8 mouse cellular contexts compared by ENCODE assay signal in the genomic region with DNA sequence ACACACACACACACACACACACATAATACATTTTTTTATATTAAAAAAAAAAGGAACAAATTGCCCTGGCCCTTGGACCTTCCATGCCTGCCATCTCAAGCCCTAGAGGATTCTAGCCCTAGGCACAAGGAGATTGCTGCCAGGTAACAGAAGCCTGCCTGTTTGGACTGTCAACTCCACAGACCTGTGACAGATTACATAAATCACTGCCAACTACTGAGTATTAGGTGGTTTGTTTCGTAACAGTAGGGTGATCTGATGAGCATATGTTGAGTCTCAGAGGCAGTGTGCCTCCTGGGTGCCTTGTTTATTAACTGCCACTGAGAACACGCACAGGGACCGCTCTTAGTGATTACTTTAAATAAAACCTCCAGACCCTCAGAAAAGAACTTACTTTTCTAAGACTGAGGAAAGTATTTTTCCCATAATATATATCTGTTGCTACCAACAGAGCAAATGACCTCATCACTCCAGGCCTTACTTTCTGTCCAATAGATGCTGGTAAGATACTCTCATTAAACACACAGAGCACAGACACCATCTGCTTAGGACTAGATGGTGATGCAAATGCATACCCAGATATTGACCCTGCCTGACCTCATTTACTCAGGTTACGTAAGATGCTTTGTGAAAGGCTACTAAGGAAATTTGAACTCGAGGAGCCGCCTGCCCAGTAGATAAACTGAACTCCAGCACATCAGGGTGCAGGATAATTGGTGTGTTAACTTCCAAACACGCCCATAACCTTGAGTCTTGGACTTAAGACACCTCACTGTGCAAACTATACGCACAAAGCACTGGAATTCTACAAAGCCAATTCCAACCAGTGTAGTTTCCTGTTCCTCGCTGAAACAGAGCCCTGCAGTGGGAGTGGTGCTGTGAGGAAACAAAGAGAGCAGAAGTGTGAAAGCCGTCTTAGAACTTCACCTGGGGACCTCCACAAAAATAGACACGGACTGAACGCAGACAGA. TPM values are rescaled to one million over a fixed set of nuclear protein-coding genes. Genes with fewer than 3 reads are reported as not detected.
A peak's percentile ranks its signal among the peaks of the same experiment; 100 is the strongest.
DNase-seq lines count a peak whose midpoint lies in the region; ATAC-seq and TF ChIP-seq lines count a peak whose summit lies in the region.
"Had no signal": no experiment of that assay in that cellular context is flagged by ENCODE, and none has a peak within 500 bp of the region (broad histone marks: within the 10 kb centered on the region; RNA-seq: fewer than 3 reads in every experiment).

No protein-coding gene starts in this region.

- no peak overlapping the region for H3K4me3 ChIP-seq in kidney, embryonic 15.5 days (replicated peaks)
- no peak overlapping the region for H3K4me3 ChIP-seq in embryonic facial prominence, embryonic 11.5 days (ENCODE audit: low read depth, low read length)
- H3K4me3 ChIP-seq: embryonic facial prominence, embryonic 12.5 days had no signal

- H3K4me1 ChIP-seq in kidney, embryonic 15.5 days: peaks cover 12% of the 10 kb centered on the region
- no peaks in the 10 kb centered on the region; the same call in 1 of the 2 replicates for H3K4me1 ChIP-seq in embryonic facial prominence, embryonic 11.5 days (ENCODE audit: control insufficient read depth, insufficient read depth, low read length)

- no peak overlapping the region for H3K9ac ChIP-seq in kidney, embryonic 15.5 days
- no peak overlapping the region; the same call in 1 of the 2 replicates for H3K9ac ChIP-seq in embryonic facial prominence, embryonic 11.5 days (replicated peaks; ENCODE audit: low read length)
- H3K9ac ChIP-seq: embryonic facial prominence, embryonic 12.5 days had no signal

- no peak for TF ChIP-seq POLR2A in brain, embryonic 14.5 days (IDR thresholded peaks at IDR 0.05; ENCODE audit: borderline replicate concordance, extremely low read depth, insufficient read depth, insufficient read length, poor library complexity, severe bottlenecking)

- H3K36me3 ChIP-seq in kidney, embryonic 15.5 days: no peaks in the 10 kb centered on the region
- no peaks in the 10 kb centered on the region for H3K36me3 ChIP-seq in embryonic facial prominence, embryonic 11.5 days (replicated peaks; ENCODE audit: control insufficient read depth, insufficient read depth, low read depth, low read length)
- H3K36me3 ChIP-seq: embryonic facial prominence, embryonic 12.5 days had no signal

- H3K27me3 ChIP-seq in kidney, embryonic 15.5 days: no peaks in the 10 kb centered on the region
- H3K27me3 ChIP-seq in embryonic facial prominence, embryonic 11.5 days (ENCODE audit: control insufficient read depth, insufficient read depth, low read length): no peaks in the 10 kb centered on the region
- H3K27me3 ChIP-seq: embryonic facial prominence, embryonic 12.5 days had no signal

- TF ChIP-seq CTCF in brain, embryonic 14.5 days (IDR thresholded peaks at IDR 0.05; ENCODE audit: borderline replicate concordance, extremely low read depth, insufficient read depth, insufficient read length): no peak

- H3K4me2 ChIP-seq in kidney, embryonic 15.5 days: no peak overlapping the region
- H3K4me2 ChIP-seq in embryonic facial prominence, embryonic 11.5 days (ENCODE audit: low read depth, low read length): no peak overlapping the region
- H3K4me2 ChIP-seq: embryonic facial prominence, embryonic 12.5 days had no signal

- H3K27ac ChIP-seq in kidney, embryonic 15.5 days: no peak overlapping the region
- H3K27ac ChIP-seq in embryonic facial prominence, embryonic 11.5 days (replicated peaks; ENCODE audit: low read depth, low read length): no peak overlapping the region
- H3K27ac ChIP-seq: embryonic facial prominence, embryonic 12.5 days had no signal

- ATAC-seq in kidney, embryonic 15.5 days (replicated peaks; ENCODE audit: low FRiP score): peak; percentile 43; the same call in 1 of the 2 replicates
- ATAC-seq in embryonic facial prominence, embryonic 11.5 days (replicated peaks; ENCODE audit: insufficient number of reproducible peaks, low FRiP score, low TSS enrichment, low read depth): peak; percentile 52; the same call in 1 of the 2 replicates

- 47% methylated on average over 12 of the region's 12 CpGs for WGBS in kidney, embryonic 15.5 days
- WGBS in embryonic facial prominence, embryonic 11.5 days: 51% methylated on average over 12 of the region's 12 CpGs

- DNase-seq in kidney, adult 11 months: no peak
- DNase-seq in brain, embryonic 14.5 days (ENCODE audit: low read depth): peak; percentile 66
- DNase-seq in embryonic facial prominence, embryonic 11.5 days (ENCODE audit: low spot score): peak; percentile 47
- DNase-seq in retina, embryonic 14.5 days (ENCODE audit: low spot score): peak; percentile 45
- DNase-seq in left cerebral cortex, postnatal 14 days (ENCODE audit: low spot score in 2 of 2): no peak
- no peak for DNase-seq in left cerebral cortex, adult 18-20 months (ENCODE audit: low spot score in 2 of 2)

- intact Hi-C loops in left cerebral cortex, postnatal 14 days (cut with DNase I): no loop called here

- no peaks in the 10 kb centered on the region for H3K9me3 ChIP-seq in kidney, embryonic 15.5 days (replicated peaks)
- H3K9me3 ChIP-seq in embryonic facial prominence, embryonic 11.5 days (replicated peaks; ENCODE audit: control insufficient read depth, low read length): no peaks in the 10 kb centered on the region
- H3K9me3 ChIP-seq: embryonic facial prominence, embryonic 12.5 days had no signal

RNA-seq across cellular contexts. Expression of a gene that starts 11.9 kb away (rescaled TPM):
- polyA plus RNA-seq in kidney, embryonic 15.5 days (2015; fragmentation: Nextera tagmentation; extraction: Ambion mirVana): 70.2 and 71.2 TPM in 2 replicates
- polyA plus RNA-seq in brain, embryonic 14.5 days (2012; rRNA removed): 11.0 and 11.2 TPM in 2 replicates
- 49.1 and 49.8 TPM in 2 replicates for polyA plus RNA-seq in embryonic facial prominence, embryonic 11.5 days (2014; fragmentation: Nextera tagmentation; extraction: Ambion mirVana)
- 10 to 100 TPM; 10.3 to 13.0 TPM for total RNA-seq in left cerebral cortex, postnatal 14 days (2021)
- total RNA-seq in left cerebral cortex, adult 18-20 months (2021): 10 to 100 TPM; 14.7 TPM

RNA-seq across cellular contexts. Expression of a gene that starts 57.3 kb away (rescaled TPM):
- polyA plus RNA-seq in kidney, embryonic 15.5 days (2015; fragmentation: Nextera tagmentation; extraction: Ambion mirVana): 381 and 397 TPM in 2 replicates
- polyA plus RNA-seq in brain, embryonic 14.5 days (2012; rRNA removed): 311 and 481 TPM in 2 replicates
- 335 and 356 TPM in 2 replicates for polyA plus RNA-seq in embryonic facial prominence, embryonic 11.5 days (2014; fragmentation: Nextera tagmentation; extraction: Ambion mirVana)
- total RNA-seq in left cerebral cortex, postnatal 14 days (2021): 100 to 1,000 TPM; 263 to 314 TPM
- total RNA-seq in left cerebral cortex, adult 18-20 months (2021): 100 to 1,000 TPM; 268 to 300 TPM

Comparison
In these comparisons a context has a peak if more than half of its experiments do, and no peak if none do; other contexts are left out.
1. DNase-seq: peak in brain, embryonic 14.5 days (single experiment), embryonic facial prominence, embryonic 11.5 days (single experiment) and retina, embryonic 14.5 days (single experiment); none in kidney, adult 11 months (single experiment), left cerebral cortex, postnatal 14 days (0 of 2) and left cerebral cortex, adult 18-20 months (0 of 2).